Mouse (Mus musculus): Measurements from ENCODE around the gene Tgds.

The Tgds gene

GRCm38 (mm10) chr14:118150656-118151551 is 18.3 kb upstream of the Tgds start:
- Histone ChIP-seq H3K27me3 (ENCODE audit: insufficient read depth, low read length) (no peaks in the 10 kb centered on the region), H3K9me3 (ENCODE audit: low read length) (peaks cover 15% of the 10 kb centered on the region), H3K4me3 (replicated peaks; ENCODE audit: low read length) (no peak overlapping the region), H3K36me3 (ENCODE audit: insufficient read depth, low read length) (peaks cover 48% of the 10 kb centered on the region), H3K4me1 (replicated peaks; ENCODE audit: low read depth, low read length) (no peaks in the 10 kb centered on the region)
- TF ChIP-seq NANOG (IDR thresholded peaks at IDR 0.05; ENCODE audit: borderline replicate concordance, low read length) (no peak), CTCF (conservative IDR thresholded peaks at IDR 0.05; ENCODE audit: low read length) (no peak), POU5F1 (IDR thresholded peaks at IDR 0.05; ENCODE audit: borderline replicate concordance, low read length) (no peak)

GRCm38 (mm10) chr14:118148554-118148953 is 16.0 kb upstream of the Tgds start:
- Histone ChIP-seq H3K9me3 (ENCODE audit: low read length) (peaks cover 2% of the 10 kb centered on the region; the same call in 1 of the 2 replicates), H3K4me3 (replicated peaks; ENCODE audit: low read length) (no peak overlapping the region), H3K27me3 (ENCODE audit: insufficient read depth, low read length) (no peaks in the 10 kb centered on the region), H3K4me1 (replicated peaks; ENCODE audit: low read depth, low read length) (no peaks in the 10 kb centered on the region), H3K36me3 (ENCODE audit: insufficient read depth, low read length) (peaks cover 31% of the 10 kb centered on the region)
- no peak for TF ChIP-seq POU5F1 (IDR thresholded peaks at IDR 0.05; ENCODE audit: borderline replicate concordance, low read length)
- no peak for TF ChIP-seq CTCF (conservative IDR thresholded peaks at IDR 0.05; ENCODE audit: low read length)
- no peak for TF ChIP-seq NANOG (IDR thresholded peaks at IDR 0.05; ENCODE audit: borderline replicate concordance, low read length)

- Histone ChIP-seq H3K27me3 (ENCODE audit: insufficient read depth, low read length) (no peaks in the 10 kb centered on the region), H3K4me3 (replicated peaks; ENCODE audit: low read length) (no peak overlapping the region)
- no peak for TF ChIP-seq POU5F1 (IDR thresholded peaks at IDR 0.05; ENCODE audit: borderline replicate concordance, low read length)
- TF ChIP-seq CTCF (conservative IDR thresholded peaks at IDR 0.05; ENCODE audit: low read length): no peak
- no peak for TF ChIP-seq NANOG (IDR thresholded peaks at IDR 0.05; ENCODE audit: borderline replicate concordance, low read length)
Observed at GRCm38 (mm10) chr14:118148046-118148445, 15.5 kb upstream of the Tgds start.

GRCm38 (mm10) chr14:118142283-118142682 is 9.7 kb upstream of the Tgds start:
- Histone ChIP-seq H3K36me3 (ENCODE audit: insufficient read depth, low read length) (peaks cover 29% of the 10 kb centered on the region), H3K9me3 (ENCODE audit: low read length) (no peaks in the 10 kb centered on the region), H3K4me3 (replicated peaks; ENCODE audit: low read length) (no peak overlapping the region), H3K4me1 (replicated peaks; ENCODE audit: low read depth, low read length) (peaks cover 9% of the 10 kb centered on the region; the same call in 1 of the 2 replicates), H3K27me3 (ENCODE audit: insufficient read depth, low read length) (no peaks in the 10 kb centered on the region)
- no peak for TF ChIP-seq NANOG (IDR thresholded peaks at IDR 0.05; ENCODE audit: borderline replicate concordance, low read length)
- no peak for TF ChIP-seq CTCF (conservative IDR thresholded peaks at IDR 0.05; ENCODE audit: low read length)
- TF ChIP-seq POU5F1 (IDR thresholded peaks at IDR 0.05; ENCODE audit: borderline replicate concordance, low read length): no peak

More at GRCm38 (mm10) chr14:118148046-118148445, 15.5 kb upstream of the Tgds start:
- Histone ChIP-seq H3K36me3 (ENCODE audit: insufficient read depth, low read length) (peaks cover 26% of the 10 kb centered on the region), H3K4me1 (replicated peaks; ENCODE audit: low read depth, low read length) (no peaks in the 10 kb centered on the region), H3K9me3 (ENCODE audit: low read length) (no peaks in the 10 kb centered on the region)

GRCm38 (mm10) chr14:118137487-118137886 is 4.9 kb upstream of the Tgds start:
- no peaks in the 10 kb centered on the region for H3K27me3 ChIP-seq (ENCODE audit: insufficient read depth, low read length)
- no peaks in the 10 kb centered on the region for H3K9me3 ChIP-seq (ENCODE audit: low read length)
- peaks cover 24% of the 10 kb centered on the region for H3K4me1 ChIP-seq (replicated peaks; ENCODE audit: low read depth, low read length)
- peak overlapping the region; percentile 88 for H3K4me3 ChIP-seq (replicated peaks; ENCODE audit: low read length)
- H3K36me3 ChIP-seq (ENCODE audit: insufficient read depth, low read length): peaks cover 23% of the 10 kb centered on the region
- TF ChIP-seq POU5F1 (IDR thresholded peaks at IDR 0.05; ENCODE audit: borderline replicate concordance, low read length) (no peak), CTCF (conservative IDR thresholded peaks at IDR 0.05; ENCODE audit: low read length) (no peak), NANOG (IDR thresholded peaks at IDR 0.05; ENCODE audit: borderline replicate concordance, low read length) (no peak)

GRCm38 (mm10) chr14:118136744-118137452 is 4.3 kb upstream of the Tgds start, which contains the start of gene Gpr180:
Gene Gpr180, plus strand, starts transcription at chr14:118137158.
- Histone ChIP-seq H3K36me3 (ENCODE audit: insufficient read depth, low read length) (peaks cover 23% of the 10 kb centered on the region), H3K4me3 (replicated peaks; ENCODE audit: low read length) (peak within 1 kb of the TSS; percentile 88), H3K4me1 (replicated peaks; ENCODE audit: low read depth, low read length) (peaks cover 25% of the 10 kb centered on the region), H3K9me3 (ENCODE audit: low read length) (no peaks in the 10 kb centered on the region), H3K27me3 (ENCODE audit: insufficient read depth, low read length) (no peaks in the 10 kb centered on the region)
- TF ChIP-seq POU5F1 (IDR thresholded peaks at IDR 0.05; ENCODE audit: borderline replicate concordance, low read length) (no peak), NANOG (IDR thresholded peaks at IDR 0.05; ENCODE audit: borderline replicate concordance, low read length) (no peak), CTCF (conservative IDR thresholded peaks at IDR 0.05; ENCODE audit: low read length) (no peak)

- TF ChIP-seq POU5F1 (IDR thresholded peaks at IDR 0.05; ENCODE audit: borderline replicate concordance, low read length) (no peak), NANOG (IDR thresholded peaks at IDR 0.05; ENCODE audit: borderline replicate concordance, low read length) (no peak)
- Histone ChIP-seq H3K4me3 (replicated peaks; ENCODE audit: low read length) (peak overlapping the region; percentile 94), H3K9me3 (ENCODE audit: low read length) (no peaks in the 10 kb centered on the region), H3K36me3 (ENCODE audit: insufficient read depth, low read length) (peaks cover 29% of the 10 kb centered on the region), H3K27me3 (ENCODE audit: insufficient read depth, low read length) (no peaks in the 10 kb centered on the region), H3K4me1 (replicated peaks; ENCODE audit: low read depth, low read length) (peaks cover 28% of the 10 kb centered on the region)
Observed at GRCm38 (mm10) chr14:118131931-118132641, 469 bp downstream of the Tgds start.

GRCm38 (mm10) chr14:118131472-118131871 is 1.1 kb downstream of the Tgds start:
- TF ChIP-seq NANOG (IDR thresholded peaks at IDR 0.05; ENCODE audit: borderline replicate concordance, low read length): no peak
- no peak for TF ChIP-seq CTCF (conservative IDR thresholded peaks at IDR 0.05; ENCODE audit: low read length)
- TF ChIP-seq POU5F1 (IDR thresholded peaks at IDR 0.05; ENCODE audit: borderline replicate concordance, low read length): no peak
- peak overlapping the region; percentile 94 for H3K4me3 ChIP-seq (replicated peaks; ENCODE audit: low read length)
- no peaks in the 10 kb centered on the region for H3K27me3 ChIP-seq (ENCODE audit: insufficient read depth, low read length)
- peaks cover 26% of the 10 kb centered on the region for H3K4me1 ChIP-seq (replicated peaks; ENCODE audit: low read depth, low read length)
- no peaks in the 10 kb centered on the region for H3K9me3 ChIP-seq (ENCODE audit: low read length)
- H3K36me3 ChIP-seq (ENCODE audit: insufficient read depth, low read length): peaks cover 35% of the 10 kb centered on the region
